ENCODE assay signal across 31 mouse cellular contexts in the genomic region with DNA sequence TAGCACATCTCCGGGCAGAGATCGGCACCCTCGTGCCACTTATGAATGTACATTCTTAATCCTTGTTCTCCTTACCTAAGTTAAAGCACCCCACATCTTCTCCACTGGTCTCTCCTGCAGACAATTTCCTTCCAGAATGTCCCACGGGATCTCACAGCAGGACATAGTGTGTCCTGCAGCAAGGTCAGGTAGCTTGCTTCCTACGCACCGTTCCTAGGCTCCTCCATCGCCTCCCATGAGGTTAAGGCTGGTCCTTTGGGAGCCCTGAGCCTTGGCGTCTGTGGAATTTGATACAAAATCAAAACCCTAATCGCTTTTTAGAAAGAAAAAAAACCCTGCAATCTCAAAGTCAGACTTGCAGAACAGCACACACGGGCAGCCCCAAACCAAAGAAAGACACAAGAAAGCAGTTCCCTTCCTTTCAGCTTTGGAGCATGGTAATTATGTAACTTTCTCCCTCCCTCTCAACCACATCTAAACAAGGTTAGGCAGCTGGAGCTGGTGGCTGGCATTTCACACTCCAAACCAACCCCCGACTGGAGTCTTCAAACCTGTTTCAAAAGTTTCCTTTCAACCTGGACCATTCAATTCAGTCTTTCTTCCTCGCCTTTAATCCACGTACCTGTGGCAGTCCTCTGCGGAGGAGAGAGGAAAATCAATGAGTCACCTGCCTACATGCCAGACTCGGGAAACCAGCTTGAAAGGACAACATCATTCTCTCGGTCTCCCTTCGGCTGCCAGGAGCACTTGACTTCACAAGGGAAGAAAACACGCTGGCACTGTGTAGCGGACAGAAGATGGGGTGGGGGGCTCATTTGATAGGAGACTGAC.
DNase-seq lines count a peak whose midpoint lies in the region; ATAC-seq and TF ChIP-seq lines count a peak whose summit lies in the region.
"Had no signal": no experiment of that assay in that cellular context is flagged by ENCODE, and none has a peak within 500 bp of the region (broad histone marks: within the 10 kb centered on the region; RNA-seq: fewer than 3 reads in every experiment).

No protein-coding gene starts in this region.

- H3K27me3 ChIP-seq in hindbrain, embryonic 10.5 days (ENCODE audit: insufficient read depth, poor library complexity, severe bottlenecking) = no peaks in the 10 kb centered on the region
- H3K27me3 ChIP-seq in hindbrain, embryonic 13.5 days = no peaks in the 10 kb centered on the region
- no peaks in the 10 kb centered on the region for H3K27me3 ChIP-seq in lung, postnatal 0 days (replicated peaks; ENCODE audit: insufficient read depth, low read length)
- H3K27me3 ChIP-seq: CH12.LX; embryonic facial prominence, embryonic 15.5 days; forebrain, embryonic 12.5 days; hindbrain, embryonic 12.5 days; liver, embryonic 15.5 days; megakaryocyte, embryonic 14.5 days; midbrain, embryonic 12.5 days; neural tube, embryonic 12.5 days had no signal

- H3K4me3 ChIP-seq in hindbrain, embryonic 10.5 days = no peak overlapping the region
- no peak overlapping the region for H3K4me3 ChIP-seq in hindbrain, embryonic 13.5 days
- no peak overlapping the region for H3K4me3 ChIP-seq in lung, postnatal 0 days (ENCODE audit: low read depth, low read length)
- H3K4me3 ChIP-seq in olfactory bulb, adult 2 months (ENCODE audit: insufficient read depth, low read depth, low read length) = no peak overlapping the region
- H3K4me3 ChIP-seq: embryonic facial prominence, embryonic 15.5 days; forebrain, embryonic 12.5 days; hindbrain, embryonic 12.5 days; limb, embryonic 12.5 days; liver, embryonic 15.5 days; megakaryocyte, embryonic 14.5 days; midbrain, embryonic 12.5 days; myocyte; neural tube, embryonic 12.5 days had no signal

- no peaks in the 10 kb centered on the region for H3K9me3 ChIP-seq in hindbrain, embryonic 10.5 days
- H3K9me3 ChIP-seq in hindbrain, embryonic 13.5 days = no peaks in the 10 kb centered on the region
- H3K9me3 ChIP-seq in lung, postnatal 0 days (ENCODE audit: low read length) = no peaks in the 10 kb centered on the region
- H3K9me3 ChIP-seq: embryonic facial prominence, embryonic 15.5 days; forebrain, embryonic 12.5 days; hindbrain, embryonic 12.5 days; limb, embryonic 12.5 days; liver, embryonic 15.5 days; megakaryocyte, embryonic 14.5 days; midbrain, embryonic 12.5 days; neural tube, embryonic 12.5 days had no signal

- ATAC-seq in hindbrain, embryonic 13.5 days (ENCODE audit: low FRiP score) = no peak
- ATAC-seq in lung, postnatal 0 days = no peak
- no peak for ATAC-seq in megakaryocyte, adult 5-6 weeks (ENCODE audit: poor library complexity, severe bottlenecking)
- ATAC-seq: activated CD4-positive, CD25-positive, alpha-beta regulatory T cell, adult 4 months; forebrain, postnatal 0 days; intestine, embryonic 16.5 days had no signal

- H3K4me2 ChIP-seq in hindbrain, embryonic 13.5 days = no peak overlapping the region
- no peak overlapping the region for H3K4me2 ChIP-seq in lung, postnatal 0 days (replicated peaks; ENCODE audit: low read depth, low read length)
- H3K4me2 ChIP-seq: embryonic facial prominence, embryonic 15.5 days; forebrain, embryonic 12.5 days; hindbrain, embryonic 12.5 days; limb, embryonic 12.5 days; liver, embryonic 15.5 days; lung, embryonic 14.5 days; midbrain, embryonic 12.5 days; neural tube, embryonic 12.5 days had no signal

- 82% methylated on average over 19 of the region's 19 CpGs for WGBS in hindbrain, embryonic 10.5 days
- WGBS in hindbrain, embryonic 13.5 days = 84% methylated on average over 19 of the region's 19 CpGs
- 63% methylated on average over 19 of the region's 19 CpGs for WGBS in lung, postnatal 0 days
- WGBS in olfactory bulb, adult 2 months = 63% methylated on average over 19 of the region's 19 CpGs

- no peak overlapping the region for H3K9ac ChIP-seq in hindbrain, embryonic 13.5 days
- 0 out of 2 replicates have a peak overlapping the region, but pooled peaks have one; percentile 12 for H3K9ac ChIP-seq in lung, postnatal 0 days (replicated peaks; ENCODE audit: low read depth)
- H3K9ac ChIP-seq: embryonic facial prominence, embryonic 15.5 days; forebrain, embryonic 12.5 days; forebrain, postnatal 0 days; hindbrain, embryonic 12.5 days; limb, embryonic 12.5 days; liver, embryonic 15.5 days; lung, embryonic 14.5 days; midbrain, embryonic 12.5 days; neural tube, embryonic 12.5 days had no signal

- no peaks in the 10 kb centered on the region for H3K36me3 ChIP-seq in hindbrain, embryonic 10.5 days
- H3K36me3 ChIP-seq in hindbrain, embryonic 13.5 days = no peaks in the 10 kb centered on the region
- no peaks in the 10 kb centered on the region for H3K36me3 ChIP-seq in lung, postnatal 0 days (ENCODE audit: insufficient read depth, low read length)
- H3K36me3 ChIP-seq: embryonic facial prominence, embryonic 15.5 days; forebrain, embryonic 12.5 days; hindbrain, embryonic 12.5 days; limb, embryonic 12.5 days; liver, embryonic 15.5 days; midbrain, embryonic 12.5 days; neural tube, embryonic 12.5 days had no signal

- no peak for TF ChIP-seq CTCF in lung, postnatal 0 days (IDR thresholded peaks at IDR 0.05)
- TF ChIP-seq CTCF in olfactory bulb, adult 2 months (IDR thresholded peaks at IDR 0.05; ENCODE audit: insufficient read depth, low read depth, low read length) = no peak

- DNase-seq in adrenal gland, postnatal 14 days = peak; percentile 16
- DNase-seq in adrenal gland, postnatal 10 days = no peak
- no peak for DNase-seq in hindbrain, embryonic 10.5 days (ENCODE audit: low spot score)
- peak; percentile 10 for DNase-seq in lung, postnatal 0 days (ENCODE audit: low spot score)
- no peak for DNase-seq in lung, postnatal 10 days
- DNase-seq: adrenal gland, adult 2 months; cerebellum, adult 11-12 months; cerebellum, adult 9-11 months; forebrain, postnatal 0 days; gastrocnemius, postnatal 25 days; kidney, adult 8-10 months; kidney, postnatal 4 days; lung, embryonic 14.5 days; lung, postnatal 36 days; thymus, postnatal 25 days had no signal

- TF ChIP-seq POLR2A in olfactory bulb, adult 2 months (IDR thresholded peaks at IDR 0.05; ENCODE audit: insufficient read depth, low read depth, low read length) = no peak

- peak overlapping the region; percentile 2; the same call in 1 of the 2 replicates for H3K27ac ChIP-seq in hindbrain, embryonic 10.5 days
- H3K27ac ChIP-seq in hindbrain, embryonic 13.5 days = no peak overlapping the region
- H3K27ac ChIP-seq in lung, postnatal 0 days (ENCODE audit: low read length) = no peak overlapping the region
- 0 out of 2 replicates have a peak overlapping the region, but pooled peaks have one; percentile 7 for H3K27ac ChIP-seq in olfactory bulb, adult 2 months (ENCODE audit: insufficient read depth, low read depth, low read length)
- H3K27ac ChIP-seq: embryonic facial prominence, embryonic 15.5 days; forebrain, embryonic 12.5 days; hindbrain, embryonic 12.5 days; kidney, postnatal 0 days; limb, embryonic 12.5 days; liver, embryonic 15.5 days; midbrain, embryonic 12.5 days; neural tube, embryonic 12.5 days had no signal

- peaks cover 10% of the 10 kb centered on the region for H3K4me1 ChIP-seq in hindbrain, embryonic 10.5 days (replicated peaks)
- H3K4me1 ChIP-seq in hindbrain, embryonic 13.5 days (replicated peaks) = peaks cover 7% of the 10 kb centered on the region
- H3K4me1 ChIP-seq in lung, postnatal 0 days (ENCODE audit: insufficient read depth, low read depth, low read length) = no peaks in the 10 kb centered on the region
- peaks cover 7% of the 10 kb centered on the region for H3K4me1 ChIP-seq in olfactory bulb, adult 2 months (ENCODE audit: control insufficient read depth, insufficient read depth, low read length)
- H3K4me1 ChIP-seq: liver, embryonic 15.5 days; megakaryocyte, embryonic 14.5 days had no signal

- TF ChIP-seq EP300 in lung, postnatal 0 days (IDR thresholded peaks at IDR 0.05) = no peak

Comparison
In these comparisons a context has a peak if more than half of its experiments do, and no peak if none do; other contexts are left out.
1. DNase-seq: peak in adrenal gland, postnatal 14 days (single experiment) and lung, postnatal 0 days (single experiment); none in adrenal gland, postnatal 10 days (single experiment), hindbrain, embryonic 10.5 days (single experiment) and lung, postnatal 10 days (single experiment).
2. H3K27ac ChIP-seq: peak in hindbrain, embryonic 10.5 days (single experiment) and olfactory bulb, adult 2 months (single experiment); none in hindbrain, embryonic 13.5 days (single experiment) and lung, postnatal 0 days (single experiment).